Mouse (Mus musculus): ENCODE results near the gene Usp49. TPM values are rescaled to one million over a fixed set of nuclear protein-coding genes. Genes with fewer than 3 reads are reported as not detected.
"Not testable (repeated sequence)": the region's sequence is repeated elsewhere in the genome, so short reads cannot be mapped to it uniquely, and the experiment has no call there.

Usp49 gene
- polyA plus RNA-seq, 1 experiment from 2014 or later: 5.6 TPM

- WGBS: under 1% methylated on average over 61 of the region's 61 CpGs
- peak; percentile 6 for ATAC-seq (ENCODE audit: low FRiP score, low read depth)
- peaks cover 30% of the 10 kb centered on the region for H3K4me1 ChIP-seq
- H3K36me3 ChIP-seq: peaks cover 13% of the 10 kb centered on the region
- H3K4me3 ChIP-seq: peak overlapping the region; percentile 64
- H3K27ac ChIP-seq: peak overlapping the region; percentile 94
- no peaks in the 10 kb centered on the region for H3K27me3 ChIP-seq
- H3K9me3 ChIP-seq: no peaks in the 10 kb centered on the region
- H3K9ac ChIP-seq: peak overlapping the region; percentile 68
- H3K4me2 ChIP-seq (replicated peaks): peak overlapping the region; percentile 70
Observed at GRCm38 (mm10) chr17:47629717-47630677, 493 bp upstream of the Usp49 start.

- no peak overlapping the region for H3K4me3 ChIP-seq
- H3K36me3 ChIP-seq: peaks cover 8% of the 10 kb centered on the region
- H3K27me3 ChIP-seq: no peaks in the 10 kb centered on the region
- H3K4me1 ChIP-seq: peaks cover 30% of the 10 kb centered on the region
- 68% methylated on average over 4 of the region's 4 CpGs for WGBS
- no peak overlapping the region for H3K9ac ChIP-seq
- ATAC-seq (ENCODE audit: low FRiP score, low read depth): no peak
- no peak overlapping the region for H3K4me2 ChIP-seq (replicated peaks)
- no peaks in the 10 kb centered on the region for H3K9me3 ChIP-seq
- no peak overlapping the region for H3K27ac ChIP-seq
Observed at GRCm38 (mm10) chr17:47632181-47632840, 1.8 kb downstream of the Usp49 start.

DNA sequence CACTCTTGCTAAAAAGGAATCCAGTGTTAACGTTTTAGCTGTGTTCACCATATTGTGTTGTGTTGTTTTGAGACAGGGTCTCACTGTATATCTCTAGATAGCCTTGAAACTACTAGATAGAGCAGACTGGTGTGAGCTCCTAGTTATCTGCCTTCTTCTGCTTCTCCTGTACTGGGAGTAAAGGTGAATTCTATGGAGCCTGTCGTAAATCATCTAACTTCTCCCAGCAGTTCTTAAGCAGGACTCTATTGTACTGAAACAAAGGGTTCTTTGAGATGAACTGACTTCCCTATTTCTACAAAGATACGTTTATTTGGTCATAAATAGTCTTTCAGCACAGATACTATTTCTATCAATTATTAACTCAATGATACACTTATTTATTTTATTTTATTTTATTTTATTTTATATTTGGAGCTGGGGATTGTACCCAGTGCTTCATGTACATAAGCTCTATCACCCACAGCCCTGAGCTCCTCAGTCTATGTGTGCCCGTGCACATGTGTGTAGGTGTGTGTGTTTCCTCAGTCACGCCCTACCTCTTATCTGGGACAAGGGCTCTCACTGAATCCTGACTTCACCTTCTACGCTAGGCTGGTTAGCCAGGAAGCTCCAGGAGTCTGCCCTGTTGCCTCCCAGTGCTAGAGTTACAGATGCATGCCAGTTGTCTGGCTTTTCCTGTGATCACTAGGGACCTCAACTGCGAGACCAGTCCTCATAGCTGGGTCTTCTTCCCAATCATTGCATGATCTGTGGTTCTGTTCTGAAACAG is 3.7 kb downstream of the Usp49 start:
- H3K9ac ChIP-seq: no peak overlapping the region
- no peak overlapping the region for H3K27ac ChIP-seq
- H3K9me3 ChIP-seq: no peaks in the 10 kb centered on the region
- peaks cover 19% of the 10 kb centered on the region for H3K4me1 ChIP-seq
- no peak overlapping the region for H3K4me3 ChIP-seq
- ATAC-seq (ENCODE audit: low FRiP score, low read depth): no peak
- 88% methylated on average over 7 of the region's 7 CpGs for WGBS
- no peaks in the 10 kb centered on the region for H3K27me3 ChIP-seq
- H3K4me2 ChIP-seq (replicated peaks): no peak overlapping the region
- H3K36me3 ChIP-seq: peaks cover 8% of the 10 kb centered on the region

GRCm38 (mm10) chr17:47642992-47643391 is 12.5 kb downstream of the Usp49 start:
- Histone ChIP-seq H3K9ac (no peak overlapping the region), H3K9me3 (no peaks in the 10 kb centered on the region), H3K27ac (no peak overlapping the region), H3K36me3 (no peaks in the 10 kb centered on the region), H3K4me2 (replicated peaks) (no peak overlapping the region), H3K4me3 (no peak overlapping the region), H3K4me1 (no peaks in the 10 kb centered on the region), H3K27me3 (no peaks in the 10 kb centered on the region)
- WGBS: 87% methylated on average over 2 of the region's 2 CpGs
- no peak for ATAC-seq (ENCODE audit: low FRiP score, low read depth)

DNA sequence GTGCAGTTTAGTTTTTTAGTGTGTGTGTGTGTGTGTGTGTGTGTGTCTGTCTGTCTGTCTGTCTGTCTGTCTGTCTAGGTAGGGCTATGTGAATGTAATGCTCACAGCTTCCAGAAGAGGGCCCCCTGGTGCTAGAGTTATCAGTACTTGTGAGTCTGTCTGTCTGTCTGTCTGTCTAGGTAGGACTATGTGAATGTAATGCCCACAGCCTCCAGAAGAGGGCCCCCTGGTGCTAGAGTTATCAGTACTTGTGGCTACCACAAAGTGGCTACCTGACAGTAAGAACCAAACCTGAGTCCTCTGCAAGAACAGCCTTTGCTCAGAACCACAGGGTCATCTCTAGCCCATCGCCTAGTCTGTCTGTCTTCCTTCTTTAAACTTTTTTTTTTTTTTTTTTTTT is 16.2 kb downstream of the Usp49 start:
- no peak overlapping the region for H3K4me2 ChIP-seq (replicated peaks)
- no peaks in the 10 kb centered on the region for H3K9me3 ChIP-seq
- H3K4me3 ChIP-seq: no peak overlapping the region
- H3K27ac ChIP-seq: no peak overlapping the region
- H3K4me1 ChIP-seq: no peaks in the 10 kb centered on the region
- 67% methylated on average over 1 of the region's 1 CpGs for WGBS
- no peak for ATAC-seq (ENCODE audit: low FRiP score, low read depth)
- no peak overlapping the region for H3K9ac ChIP-seq
- H3K27me3 ChIP-seq: no peaks in the 10 kb centered on the region
- H3K36me3 ChIP-seq: no peaks in the 10 kb centered on the region

GRCm38 (mm10) chr17:47648966-47649365 is 18.5 kb downstream of the Usp49 start:
- no peak overlapping the region for H3K4me2 ChIP-seq (replicated peaks)
- H3K9me3 ChIP-seq: no peaks in the 10 kb centered on the region
- H3K36me3 ChIP-seq: peaks cover 3% of the 10 kb centered on the region; the same call in 1 of the 2 replicates
- H3K9ac ChIP-seq: no peak overlapping the region
- H3K27ac ChIP-seq: no peak overlapping the region
- no peak for ATAC-seq (ENCODE audit: low FRiP score, low read depth)
- H3K27me3 ChIP-seq: no peaks in the 10 kb centered on the region
- no peak overlapping the region for H3K4me3 ChIP-seq
- no peaks in the 10 kb centered on the region for H3K4me1 ChIP-seq
- WGBS: 65% methylated on average over 4 of the region's 4 CpGs

DNA sequence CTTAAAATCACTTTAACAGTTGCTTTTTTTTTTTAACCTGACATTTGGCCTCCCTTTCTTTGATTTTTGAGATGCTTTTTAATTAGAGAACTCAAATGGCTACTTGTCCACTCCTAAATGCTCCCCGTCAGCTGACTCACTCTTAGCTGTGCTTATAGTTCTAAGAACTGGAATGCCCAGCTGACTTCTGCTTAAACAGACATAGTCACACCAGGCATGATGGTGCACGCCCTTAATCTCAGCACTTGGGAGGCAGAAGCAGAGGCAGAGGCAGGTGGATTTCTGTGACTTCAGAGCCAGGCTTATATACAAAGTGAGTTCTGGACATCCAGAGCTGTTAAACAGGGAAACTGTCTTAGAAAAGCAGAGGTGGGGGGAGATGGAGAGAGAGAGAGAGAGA is 21.5 kb downstream of the Usp49 start:
- Histone ChIP-seq H3K4me1 (no peaks in the 10 kb centered on the region), H3K9me3 (no peaks in the 10 kb centered on the region), H3K27ac (no peak overlapping the region), H3K9ac (no peak overlapping the region), H3K4me2 (replicated peaks) (no peak overlapping the region), H3K36me3 (peaks cover 6% of the 10 kb centered on the region; the same call in 1 of the 2 replicates), H3K27me3 (no peaks in the 10 kb centered on the region), H3K4me3 (no peak overlapping the region)
- 85% methylated on average over 2 of the region's 2 CpGs for WGBS
- ATAC-seq (ENCODE audit: low FRiP score, low read depth): no peak

- H3K9me3 ChIP-seq; H3K27me3 ChIP-seq; ATAC-seq (ENCODE audit: low FRiP score, low read depth); H3K4me3 ChIP-seq; H3K4me1 ChIP-seq; H3K27ac ChIP-seq; H3K4me2 ChIP-seq (replicated peaks); H3K36me3 ChIP-seq; H3K9ac ChIP-seq: not testable (repeated sequence)
- WGBS: 92% methylated on average over 8 of the region's 8 CpGs
Observed at GRCm38 (mm10) chr17:47654346-47654745, 23.9 kb downstream of the Usp49 start.

DNA sequence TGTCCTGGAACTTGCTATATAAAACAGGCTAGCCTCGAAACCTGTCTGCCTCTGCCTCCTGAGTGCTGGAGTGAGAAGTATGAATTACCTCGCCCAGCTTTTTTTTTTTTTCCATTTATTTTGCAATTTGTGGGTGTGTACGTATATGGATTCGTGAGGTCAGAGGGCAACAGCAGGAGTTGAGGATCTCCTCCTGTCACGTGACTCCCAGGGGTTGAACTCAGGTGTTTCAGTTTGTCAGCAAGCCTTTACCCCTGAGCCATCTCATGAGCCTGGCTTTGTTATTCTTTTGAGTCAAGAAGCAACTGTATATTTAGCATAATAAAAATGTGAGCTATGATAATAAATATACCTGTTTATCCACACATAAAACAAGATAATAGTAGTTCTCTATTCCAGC is 25.2 kb downstream of the Usp49 start:
- no peak for ATAC-seq (ENCODE audit: low FRiP score, low read depth)
- no peak overlapping the region for H3K4me2 ChIP-seq (replicated peaks)

DNA sequence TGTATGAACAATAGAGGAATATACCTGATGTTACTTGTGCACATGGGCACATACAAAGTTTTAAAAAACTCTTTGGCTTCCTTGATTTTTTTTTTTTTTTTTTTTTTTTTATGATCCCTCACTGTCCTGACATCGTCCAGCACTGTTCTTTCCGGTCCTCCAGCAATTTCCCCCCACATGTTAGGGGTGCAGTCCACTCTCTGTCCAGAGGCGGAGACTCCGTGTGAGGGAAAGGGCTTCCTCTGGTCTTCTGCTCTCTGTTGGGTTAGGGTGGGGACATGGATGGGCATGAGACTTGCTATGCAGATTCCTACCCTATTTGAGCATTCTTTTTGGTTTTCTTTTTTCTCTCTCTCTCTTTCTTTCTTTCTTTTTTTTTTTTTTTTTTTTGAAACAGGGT is 27.4 kb downstream of the Usp49 start:
- no peaks in the 10 kb centered on the region for H3K4me1 ChIP-seq
- H3K36me3 ChIP-seq: peaks cover 6% of the 10 kb centered on the region; the same call in 1 of the 2 replicates
- 79% methylated on average over 4 of the region's 4 CpGs for whole genome bisulfite sequencing
- H3K9me3 ChIP-seq: no peaks in the 10 kb centered on the region
- H3K9ac ChIP-seq: no peak overlapping the region
- H3K4me2 ChIP-seq (replicated peaks): no peak overlapping the region
- no peaks in the 10 kb centered on the region for H3K27me3 ChIP-seq
- H3K27ac ChIP-seq: no peak overlapping the region
- H3K4me3 ChIP-seq: no peak overlapping the region
- ATAC-seq (ENCODE audit: low FRiP score, low read depth): no peak

More for the DNA sequence above, 25.2 kb downstream of the Usp49 start:
- Histone ChIP-seq H3K36me3 (peaks cover 6% of the 10 kb centered on the region; the same call in 1 of the 2 replicates), H3K9me3 (no peaks in the 10 kb centered on the region), H3K4me3 (no peak overlapping the region), H3K9ac (no peak overlapping the region), H3K27ac (no peak overlapping the region), H3K27me3 (no peaks in the 10 kb centered on the region), H3K4me1 (no peaks in the 10 kb centered on the region)
- 76% methylated on average over 5 of the region's 5 CpGs for WGBS

- H3K27me3 ChIP-seq: no peaks in the 10 kb centered on the region
- no peak overlapping the region for H3K4me3 ChIP-seq
- H3K27ac ChIP-seq: no peak overlapping the region
- 84% methylated on average over 3 of the region's 3 CpGs for WGBS
- H3K9me3 ChIP-seq: no peaks in the 10 kb centered on the region
- no peaks in the 10 kb centered on the region for H3K4me1 ChIP-seq
- H3K36me3 ChIP-seq: peaks cover 3% of the 10 kb centered on the region; the same call in 1 of the 2 replicates
- no peak for ATAC-seq (ENCODE audit: low FRiP score, low read depth)
- H3K4me2 ChIP-seq (replicated peaks): no peak overlapping the region
- H3K9ac ChIP-seq: no peak overlapping the region
Observed at GRCm38 (mm10) chr17:47658741-47659243, 28.3 kb downstream of the Usp49 start.
